Mouse (Mus musculus) spleen, postnatal 36 days (tissue): ENCODE measurements around the gene Thoc5.

Experiments used
- DNase-seq, 2 experiments: peaks; one replicate each; pipeline ENCODE4 v3.0.0; 2022; ENCODE audit warnings: low spot score in 2 of 2, mixed read lengths in 1 of 2

The Thoc5 gene

GRCm38 (mm10) chr11:4894848-4895816, at the start of gene Thoc5:
Gene Thoc5 (plus strand): TSS chr11:4895320.
- DNase-seq, result peak; percentile 80 to 83

GRCm38 (mm10) chr11:4848483-4849248, 46.5 kb upstream of the Thoc5 start:
- peak; percentile 31 to 35 for DNase-seq

GRCm38 (mm10) chr11:4849258-4849943, 45.7 kb upstream of the Thoc5 start, which contains the start of gene Nf2:
Gene Nf2 (minus strand): TSS chr11:4849536.
- DNase-seq, result peak; percentile 98 to 99

- DNase-seq, result no peak
These were observed 44.7 kb upstream of the Thoc5 start for GRCm38 (mm10) chr11:4850404-4850803.

- DNase-seq, result no peak
These were observed 42.1 kb upstream of the Thoc5 start for GRCm38 (mm10) chr11:4853021-4853420.

- DNase-seq, result no peak
These were observed 40.9 kb upstream of the Thoc5 start for GRCm38 (mm10) chr11:4854181-4854580.

- DNase-seq, result no peak
These were observed 36.7 kb upstream of the Thoc5 start for GRCm38 (mm10) chr11:4858416-4858815.

GRCm38 (mm10) chr11:4860986-4861385, 34.1 kb upstream of the Thoc5 start:
- DNase-seq, result no peak

- DNase-seq, result no peak
These were observed 33.1 kb upstream of the Thoc5 start for GRCm38 (mm10) chr11:4861816-4862604.

GRCm38 (mm10) chr11:4862730-4863129, 32.4 kb upstream of the Thoc5 start:
- DNase-seq, result no peak

- DNase-seq, result peak; percentile 36 to 58
These were observed 29.4 kb upstream of the Thoc5 start for GRCm38 (mm10) chr11:4865645-4866251.

GRCm38 (mm10) chr11:4873755-4874475, 21.2 kb upstream of the Thoc5 start, which contains the start of gene Nipsnap1:
Gene Nipsnap1 (plus strand): TSS chr11:4873951.
- peak; percentile 82 for DNase-seq

- no peak for DNase-seq
These were observed 20.6 kb upstream of the Thoc5 start for GRCm38 (mm10) chr11:4874551-4874950.

GRCm38 (mm10) chr11:4881087-4881486, 14.0 kb upstream of the Thoc5 start:
- no peak for DNase-seq

GRCm38 (mm10) chr11:4882892-4883627, 12.1 kb upstream of the Thoc5 start:
- no peak for DNase-seq

- DNase-seq, result peak; percentile 11 to 41
These were observed 9.7 kb upstream of the Thoc5 start for GRCm38 (mm10) chr11:4885385-4885903.

- no peak for DNase-seq
These were observed 8.1 kb upstream of the Thoc5 start for GRCm38 (mm10) chr11:4886987-4887386.

GRCm38 (mm10) chr11:4900437-4900836, 5.3 kb downstream of the Thoc5 start:
- DNase-seq, result no peak

GRCm38 (mm10) chr11:4901956-4902355, 6.8 kb downstream of the Thoc5 start:
- no peak for DNase-seq
